Mouse (Mus musculus) forebrain, embryonic 16.5 days (tissue): ENCODE results near the gene Oprm1. TPM values are rescaled to one million over a fixed set of nuclear protein-coding genes. Genes with fewer than 3 reads are reported as not detected.

Experiments
- ATAC-seq: fragments of 200-750 bp; cut with Nextera tagmentation; 2 replicates; pipeline ENCODE4 v1.8.0; 2017; ENCODE audit warnings: mild to moderate bottlenecking, moderate library complexity
- H3K27ac ChIP-seq: fragments of 300-500 bp; sonication (generic); 2 replicates; pipeline ENCODE4 v1.5.1; 2014; ENCODE audit warnings: low read length, control low read depth
- H3K27me3 ChIP-seq: fragments of 300-500 bp; sonication (generic); replicated peaks from 2 replicates; pipeline ENCODE4 v1.6.1; 2014; ENCODE audit warnings: low read length; ENCODE audit not compliant: control insufficient read depth, insufficient read depth
- H3K36me3 ChIP-seq: fragments of 300-500 bp; sonication (generic); 2 replicates; pipeline ENCODE4 v1.6.1; 2014; ENCODE audit not compliant: control insufficient read depth, insufficient read depth
- H3K4me1 ChIP-seq: fragments of 300-500 bp; sonication (generic); replicated peaks from 2 replicates; pipeline ENCODE4 v1.6.1; 2014; ENCODE audit warnings: low read length; ENCODE audit not compliant: control insufficient read depth, insufficient read depth
- H3K4me2 ChIP-seq: fragments of 300-500 bp; sonication (generic); 2 replicates; pipeline ENCODE4 v1.6.1; 2014; ENCODE audit warnings: mild to moderate bottlenecking, low read length, control low read depth
- H3K4me3 ChIP-seq: fragments of 300-500 bp; sonication (generic); replicated peaks from 2 replicates; pipeline ENCODE4 v1.5.1; 2014; ENCODE audit warnings: mild to moderate bottlenecking, low read length, control low read depth
- H3K9ac ChIP-seq: fragments of 300-500 bp; sonication (generic); replicated peaks from 2 replicates; pipeline ENCODE4 v1.6.1; 2014; ENCODE audit warnings: low read depth, low read length, control low read depth
- H3K9me3 ChIP-seq: fragments of 300-500 bp; sonication (generic); 2 replicates; pipeline ENCODE4 v1.6.1; 2016; ENCODE audit warnings: low read length; ENCODE audit not compliant: control insufficient read depth
- WGBS: fragments of 180-500 bp; shearing (Covaris S2); extraction: QIAGEN DNeasy Blood & Tissue Kit; methylation state at CpG from one replicate; pipeline ENCODE4 v1.1.7; 2014; 5-methylcytosine and 5-hydroxymethylcytosine counted together
- polyA plus RNA-seq: library from polyadenylated mRNA; unstranded; fragments of >200 nt; fragmentation: Nextera tagmentation; extraction: Ambion mirVana; gene quantifications from 2 replicates; pipeline ENCODE4 v1.2.1, GENCODE M21; 2015

Gene Oprm1
- polyA plus RNA-seq, 1 experiment from 2014 or later, result 3.3 TPM

GRCm38 (mm10) chr10:6954533-6954932, 196.2 kb downstream of the Oprm1 start:
- Histone ChIP-seq H3K36me3 (no peaks in the 10 kb centered on the region), H3K4me1 (no peaks in the 10 kb centered on the region), H3K9ac (no peak overlapping the region), H3K27ac (no peak overlapping the region), H3K4me3 (no peak overlapping the region), H3K4me2 (no peak overlapping the region), H3K9me3 (no peaks in the 10 kb centered on the region), H3K27me3 (no peaks in the 10 kb centered on the region)
- no peak for ATAC-seq

- Histone ChIP-seq H3K4me3 (no peak overlapping the region), H3K9ac (no peak overlapping the region), H3K27ac (no peak overlapping the region), H3K36me3 (no peaks in the 10 kb centered on the region), H3K9me3 (no peaks in the 10 kb centered on the region), H3K27me3 (no peaks in the 10 kb centered on the region), H3K4me2 (no peak overlapping the region), H3K4me1 (no peaks in the 10 kb centered on the region)
- WGBS, result 97% methylated on average over 2 of the region's 2 CpGs
- ATAC-seq, result no peak
Measured at GRCm38 (mm10) chr10:6956357-6956756, 198.1 kb downstream of the Oprm1 start.

- no peak for ATAC-seq
Measured at GRCm38 (mm10) chr10:6958791-6959190, 200.5 kb downstream of the Oprm1 start.

GRCm38 (mm10) chr10:6967588-6968242, 209.4 kb downstream of the Oprm1 start:
- Histone ChIP-seq H3K27me3 (no peaks in the 10 kb centered on the region), H3K4me3 (no peak overlapping the region), H3K9ac (no peak overlapping the region), H3K4me1 (no peaks in the 10 kb centered on the region), H3K9me3 (no peaks in the 10 kb centered on the region), H3K36me3 (no peaks in the 10 kb centered on the region), H3K4me2 (no peak overlapping the region), H3K27ac (no peak overlapping the region)
- no peak for ATAC-seq
- WGBS, result 83% methylated on average over 8 of the region's 8 CpGs

More at GRCm38 (mm10) chr10:6958791-6959190, 200.5 kb downstream of the Oprm1 start:
- Histone ChIP-seq H3K9ac (no peak overlapping the region), H3K4me1 (no peaks in the 10 kb centered on the region), H3K4me2 (no peak overlapping the region), H3K27me3 (no peaks in the 10 kb centered on the region), H3K27ac (no peak overlapping the region), H3K36me3 (no peaks in the 10 kb centered on the region), H3K9me3 (no peaks in the 10 kb centered on the region), H3K4me3 (no peak overlapping the region)
- WGBS, result 80% methylated on average over 5 of the region's 5 CpGs

- 84% methylated on average over 1 of the region's 1 CpGs for WGBS
- Histone ChIP-seq H3K36me3 (no peaks in the 10 kb centered on the region), H3K27me3 (no peaks in the 10 kb centered on the region), H3K4me3 (no peak overlapping the region), H3K9ac (no peak overlapping the region), H3K4me1 (no peaks in the 10 kb centered on the region), H3K27ac (no peak overlapping the region), H3K9me3 (no peaks in the 10 kb centered on the region), H3K4me2 (no peak overlapping the region)
- no peak for ATAC-seq
Measured at GRCm38 (mm10) chr10:6968334-6968733, 210.0 kb downstream of the Oprm1 start.

GRCm38 (mm10) chr10:6977843-6978242, 219.5 kb downstream of the Oprm1 start:
- Histone ChIP-seq H3K4me3 (no peak overlapping the region), H3K4me1 (peaks cover 4% of the 10 kb centered on the region; the same call in 1 of the 2 replicates), H3K4me2 (no peak overlapping the region), H3K27ac (no peak overlapping the region), H3K27me3 (no peaks in the 10 kb centered on the region), H3K36me3 (no peaks in the 10 kb centered on the region), H3K9me3 (no peaks in the 10 kb centered on the region), H3K9ac (no peak overlapping the region)
- 68% methylated on average over 2 of the region's 2 CpGs for WGBS
- no peak for ATAC-seq

- H3K4me1 ChIP-seq, result peaks cover 4% of the 10 kb centered on the region; the same call in 1 of the 2 replicates
- no peak overlapping the region for H3K4me3 ChIP-seq
- no peak overlapping the region for H3K9ac ChIP-seq
- H3K36me3 ChIP-seq, result no peaks in the 10 kb centered on the region
- H3K27ac ChIP-seq, result no peak overlapping the region
- no peak for ATAC-seq
- no peaks in the 10 kb centered on the region for H3K27me3 ChIP-seq
- no peaks in the 10 kb centered on the region for H3K9me3 ChIP-seq
- WGBS, result 91% methylated on average over 1 of the region's 1 CpGs
- no peak overlapping the region; the same call in 1 of the 2 replicates for H3K4me2 ChIP-seq
Measured at GRCm38 (mm10) chr10:6978733-6979132, 220.4 kb downstream of the Oprm1 start.

GRCm38 (mm10) chr10:6979216-6979615, 220.9 kb downstream of the Oprm1 start:
- H3K4me1 ChIP-seq, result peaks cover 4% of the 10 kb centered on the region; the same call in 1 of the 2 replicates

GRCm38 (mm10) chr10:6979789-6980188, 221.5 kb downstream of the Oprm1 start:
- no peaks in the 10 kb centered on the region for H3K36me3 ChIP-seq
- peak; percentile 32 for ATAC-seq
- peaks cover 4% of the 10 kb centered on the region; the same call in 1 of the 2 replicates for H3K4me1 ChIP-seq
- H3K9ac ChIP-seq, result 0 out of 2 replicates have a peak overlapping the region, but pooled peaks have one; percentile 48
- peak overlapping the region; percentile 32 for H3K4me3 ChIP-seq
- WGBS, result 30% methylated on average over 8 of the region's 8 CpGs
- peak overlapping the region; percentile 54 for H3K4me2 ChIP-seq
- H3K27ac ChIP-seq, result peak overlapping the region; percentile 43; the same call in 1 of the 2 replicates
- no peaks in the 10 kb centered on the region for H3K27me3 ChIP-seq
- H3K9me3 ChIP-seq, result no peaks in the 10 kb centered on the region

More at GRCm38 (mm10) chr10:6979216-6979615, 220.9 kb downstream of the Oprm1 start:
- peak overlapping the region; percentile 54 for H3K4me2 ChIP-seq
- H3K27me3 ChIP-seq, result no peaks in the 10 kb centered on the region
- no peaks in the 10 kb centered on the region for H3K9me3 ChIP-seq
- 49% methylated on average over 7 of the region's 7 CpGs for WGBS
- 0 out of 2 replicates have a peak overlapping the region, but pooled peaks have one; percentile 6 for H3K4me3 ChIP-seq
- ATAC-seq, result peak; percentile 47; the same call in 1 of the 2 replicates
- H3K27ac ChIP-seq, result no peak overlapping the region
- H3K36me3 ChIP-seq, result no peaks in the 10 kb centered on the region
- no peak overlapping the region for H3K9ac ChIP-seq
